Mouse (Mus musculus): ENCODE results near the gene Txnrd3. TPM values are rescaled to one million over a fixed set of nuclear protein-coding genes. Genes with fewer than 3 reads are reported as not detected.

Txnrd3 gene
- total RNA-seq, 2 experiments from 2014 or later, result 4.3 to 4.7 TPM

Other genes with a start within 250 kb of the Txnrd3 start
- gene Chchd6, start 48.3 kb upstream of the Txnrd3 start, total RNA-seq (2021), result 1 to 10 TPM; 1.6 to 3.0 TPM
- gene Vmn1r40, start 63.6 kb downstream of the Txnrd3 start, total RNA-seq (2021), result not detected
- not detected for gene Vmn1r41, start 96.8 kb downstream of the Txnrd3 start, total RNA-seq (2021)
- gene Vmn1r42, start 232.4 kb downstream of the Txnrd3 start, total RNA-seq (2021), result not detected
- not detected for gene Vmn1r43, start 232.4 kb downstream of the Txnrd3 start, total RNA-seq (2021)
- gene Vmn1r44, start 239.7 kb downstream of the Txnrd3 start, total RNA-seq (2021), result not detected